Comparison of ENCODE assay signal across 8 mouse cellular contexts in genomic region chr13:94941230-94941629, GRCm38 (mm10). TPM values are rescaled to one million over a fixed set of nuclear protein-coding genes. Genes with fewer than 3 reads are reported as not detected.
DNase-seq lines count a peak whose midpoint lies in the region; ATAC-seq and TF ChIP-seq lines count a peak whose summit lies in the region.

No protein-coding gene starts in this region.

- 11% methylated on average over 4 of the region's 4 CpGs for whole genome bisulfite sequencing in heart, postnatal 0 days
- 16% methylated on average over 4 of the region's 4 CpGs for WGBS in heart, embryonic 12.5 days

- no peak overlapping the region for H3K9ac ChIP-seq in heart, postnatal 0 days (replicated peaks; ENCODE audit: low read depth, low read length)
- H3K9ac ChIP-seq in heart, embryonic 12.5 days: no peak overlapping the region

- no peaks in the 10 kb centered on the region for H3K9me3 ChIP-seq in heart, postnatal 0 days (replicated peaks; ENCODE audit: control insufficient read depth, low read length)
- no peaks in the 10 kb centered on the region for H3K9me3 ChIP-seq in heart, embryonic 12.5 days (replicated peaks)

- TF ChIP-seq EP300 in heart, postnatal 0 days (IDR thresholded peaks at IDR 0.05; ENCODE audit: low read depth): no peak

- intact Hi-C loops in gastrocnemius, postnatal 14 days (cut with DNase I; ENCODE audit: low total_unique reads): no loop called here

- no peak for ATAC-seq in heart, postnatal 0 days (ENCODE audit: insufficient read depth, low read depth)
- no peak for ATAC-seq in heart, embryonic 12.5 days (ENCODE audit: insufficient number of reproducible peaks, low FRiP score)
- peak; percentile 35 for ATAC-seq in Patski
- peak; percentile 79; the same call in 1 of the 2 replicates for ATAC-seq in megakaryocyte-erythroid progenitor cell, adult 5-6 weeks (replicated peaks; ENCODE audit: low FRiP score, low TSS enrichment, poor library complexity, severe bottlenecking)

- H3K4me2 ChIP-seq in heart, postnatal 0 days (ENCODE audit: low read depth, low read length): no peak overlapping the region
- H3K4me2 ChIP-seq in heart, embryonic 12.5 days: no peak overlapping the region

- no peak overlapping the region for H3K4me3 ChIP-seq in heart, postnatal 0 days (ENCODE audit: low read depth, low read length)
- H3K4me3 ChIP-seq in heart, embryonic 12.5 days: no peak overlapping the region

- H3K27ac ChIP-seq in heart, postnatal 0 days (ENCODE audit: low read depth): no peak overlapping the region
- H3K27ac ChIP-seq in heart, embryonic 12.5 days (ENCODE audit: poor library complexity, severe bottlenecking): no peak overlapping the region

- peak; percentile 75 for TF ChIP-seq CTCF in heart, postnatal 0 days (IDR thresholded peaks at IDR 0.05; ENCODE audit: low read depth)
- peak; percentile 88 for TF ChIP-seq CTCF in Patski (IDR thresholded peaks at IDR 0.05)

- in situ Hi-C loops in Patski (cut with MboI; ENCODE audit: low pct_unique_long_range_greater_than_20kb): loop anchor here (5.0 to 25.0 kb wide), 2 partner anchors 379 to 1179 kb away; partner anchors contain the start of gene Arsb

- H3K36me3 ChIP-seq in heart, postnatal 0 days (replicated peaks; ENCODE audit: control insufficient read depth, insufficient read depth, low read length): no peaks in the 10 kb centered on the region
- H3K36me3 ChIP-seq in heart, embryonic 12.5 days: no peaks in the 10 kb centered on the region

- peaks cover 12% of the 10 kb centered on the region; the same call in 1 of the 2 replicates for H3K27me3 ChIP-seq in heart, postnatal 0 days (ENCODE audit: control insufficient read depth, insufficient read depth, low read length)
- H3K27me3 ChIP-seq in heart, embryonic 12.5 days (replicated peaks): peaks cover 15% of the 10 kb centered on the region
- peaks cover 78% of the 10 kb centered on the region for H3K27me3 ChIP-seq in Patski

- CTCF ChIA-PET in Patski (lab: Charles Lee): interaction anchor here (0.8 to 2.0 kb wide), 10 partner anchors 8 to 381 kb away, joined by 3 to 10 read pairs (median 4); partner anchors contain the start of gene Wdr41

- DNase-seq in heart, postnatal 0 days (ENCODE audit: low spot score): peak; percentile 68
- peak; percentile 13 for DNase-seq in Patski (ENCODE audit: low read depth, low spot score)
- peak; percentile 41 to 68 for DNase-seq in cerebellum, postnatal 4 days (ENCODE audit: low spot score in 2 of 2)
- peak; percentile 40 for DNase-seq in gastrocnemius, postnatal 14 days
- DNase-seq in layer of hippocampus, postnatal 10 days (ENCODE audit: low spot score in 2 of 2): peak; percentile 72 to 73
- peak; percentile 28 to 70 for DNase-seq in spleen, postnatal 4 days (ENCODE audit: low spot score in 2 of 2)

- H3K4me1 ChIP-seq in heart, postnatal 0 days (ENCODE audit: control insufficient read depth, insufficient read depth): no peaks in the 10 kb centered on the region
- H3K4me1 ChIP-seq in heart, embryonic 12.5 days (replicated peaks): no peaks in the 10 kb centered on the region

- POLR2A ChIA-PET in Patski (lab: Charles Lee): no interaction called here

RNA-seq across cellular contexts. Expression of gene Wdr41, which starts 34.9 kb away (rescaled TPM):
- total RNA-seq in heart, postnatal 0 days (2014; rRNA removed; ENCODE audit: low replicate concordance): 22.2 and 24.2 TPM in 2 replicates
- polyA plus RNA-seq in heart, postnatal 0 days (2015; fragmentation: Nextera tagmentation; extraction: Ambion mirVana): 19.3 and 20.4 TPM in 2 replicates
- 21.2 and 23.8 TPM in 2 replicates for polyA plus RNA-seq in heart, embryonic 12.5 days (2016; fragmentation: Nextera tagmentation; extraction: Ambion mirVana)
- polyA plus RNA-seq in Patski (2021): 15.1 TPM
- total RNA-seq in gastrocnemius, postnatal 14 days (2021): 10 to 100 TPM; 13.0 to 13.2 TPM
- 10 to 100 TPM; 23.7 to 26.7 TPM for total RNA-seq in layer of hippocampus, postnatal 10 days (2021)
- 18.2 and 20.8 TPM in 2 replicates for total RNA-seq in megakaryocyte-erythroid progenitor cell, adult 5-6 weeks (2014; fragmentation: Nextera tagmentation)
- 8.9 and 12.7 TPM in 2 replicates for total RNA-seq in megakaryocyte-erythroid progenitor cell, adult 5-6 weeks (2017)

Comparison
In these comparisons a context has a peak if more than half of its experiments do, and no peak if none do; other contexts are left out.
1. ATAC-seq: peak in Patski (single experiment) and megakaryocyte-erythroid progenitor cell, adult 5-6 weeks (single experiment); none in heart, postnatal 0 days (single experiment) and heart, embryonic 12.5 days (single experiment).
2. DNase-seq: peak in every context shown above with its lines; median percentile 72 in layer of hippocampus, postnatal 10 days; 68 in heart, postnatal 0 days; 54 in cerebellum, postnatal 4 days; 49 in spleen, postnatal 4 days; 40 in gastrocnemius, postnatal 14 days; 13 in Patski.